Mouse (Mus musculus) kidney, embryonic 16.5 days (tissue): Measurements from ENCODE around the gene Map3k9. TPM values are rescaled to one million over a fixed set of nuclear protein-coding genes. Genes with fewer than 3 reads are reported as not detected.

Source experiments
- ATAC-seq: fragments of 200-750 bp; cut with Nextera tagmentation; 2 replicates; pipeline ENCODE4 v1.8.0; 2017; ENCODE audit warnings: moderate TSS enrichment; ENCODE audit not compliant: low FRiP score, low TSS enrichment
- H3K27ac ChIP-seq: fragments of 300-500 bp; sonication (generic); 2 replicates; pipeline ENCODE4 v1.5.1; 2014; ENCODE audit warnings: low read length
- H3K27me3 ChIP-seq: fragments of 300-500 bp; sonication (generic); 2 replicates; pipeline ENCODE4 v1.6.1; 2014; ENCODE audit warnings: low read length, control low read depth, mixed read lengths; ENCODE audit not compliant: insufficient read depth
- H3K36me3 ChIP-seq: fragments of 300-500 bp; sonication (generic); 2 replicates; pipeline ENCODE4 v1.6.1; 2014; ENCODE audit warnings: low read length, control low read depth, mixed read lengths; ENCODE audit not compliant: insufficient read depth
- H3K4me1 ChIP-seq: fragments of 300-500 bp; sonication (generic); 2 replicates; pipeline ENCODE4 v1.6.1; 2014; ENCODE audit warnings: low read length, control low read depth, mixed read lengths; ENCODE audit not compliant: insufficient read depth
- H3K4me2 ChIP-seq: fragments of 300-500 bp; sonication (generic); replicated peaks from 2 replicates; pipeline ENCODE4 v1.6.1; 2014; ENCODE audit warnings: low read depth, low read length
- H3K4me3 ChIP-seq: fragments of 300-500 bp; sonication (generic); 2 replicates; pipeline ENCODE4 v1.5.1; 2014; ENCODE audit warnings: mild to moderate bottlenecking, low read length
- H3K9ac ChIP-seq: fragments of 300-500 bp; sonication (generic); replicated peaks from 2 replicates; pipeline ENCODE4 v1.6.1; 2014; ENCODE audit warnings: low read length
- H3K9me3 ChIP-seq: fragments of 300-500 bp; sonication (generic); 2 replicates; pipeline ENCODE4 v1.6.1; 2016; ENCODE audit warnings: low read length, control low read depth
- WGBS: fragments of 180-500 bp; shearing (Covaris S2); extraction: QIAGEN DNeasy Blood & Tissue Kit; methylation state at CpG from one replicate; pipeline ENCODE4 v1.1.7; 2014; 5-methylcytosine and 5-hydroxymethylcytosine counted together
- polyA plus RNA-seq: library from polyadenylated mRNA; unstranded; fragments of >200 nt; fragmentation: Nextera tagmentation; extraction: Ambion mirVana; gene quantifications from 2 replicates; pipeline ENCODE4 v1.2.1, GENCODE M21; 2015

Map3k9 gene
- 0.73 and 0.97 TPM in 2 replicates for polyA plus RNA-seq

DNA sequence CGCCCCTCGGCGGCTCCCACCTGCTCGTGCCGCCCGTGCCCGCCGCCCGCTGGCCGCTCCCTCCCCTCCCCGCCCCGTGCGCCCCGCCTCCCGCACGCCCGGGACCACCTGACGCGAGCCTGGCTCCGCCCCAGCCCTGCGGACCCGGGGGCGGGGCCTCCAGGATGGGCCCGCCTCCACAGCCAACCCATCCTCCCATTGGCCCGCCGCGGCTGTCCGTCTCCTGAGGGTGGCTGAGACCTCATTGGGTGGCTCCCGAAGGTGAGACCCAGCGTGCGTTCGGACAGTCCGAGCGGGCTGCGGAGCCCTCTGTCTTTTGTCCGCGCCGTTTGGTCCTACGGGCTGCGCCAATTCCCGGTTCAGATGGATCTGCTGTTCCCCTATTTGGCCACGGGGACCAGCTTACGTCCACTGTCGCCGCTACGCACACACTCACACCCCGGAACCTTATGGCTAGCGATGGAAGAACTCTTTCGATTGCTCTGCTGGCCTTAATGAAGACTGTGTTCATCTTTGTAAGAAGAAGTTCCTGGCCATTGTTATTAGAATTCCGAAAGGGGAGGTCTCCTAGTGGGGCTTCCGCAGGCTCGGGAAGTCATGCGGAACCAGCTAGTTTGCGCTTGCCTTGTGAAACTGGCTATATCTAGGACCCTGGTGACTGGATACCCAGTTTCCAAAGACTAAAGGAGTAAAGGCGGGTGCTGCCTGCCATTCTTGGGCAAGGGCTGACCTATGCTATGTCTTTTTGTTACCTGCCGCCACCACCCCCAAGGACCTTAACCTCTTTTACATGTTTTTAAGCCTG is at the start of gene Map3k9:
Map3k9 (minus strand) TSS at position 71 of the 805 bp plus-strand sequence.
- ATAC-seq, result peak; percentile 99
- Histone ChIP-seq H3K4me3 (peak within 1 kb of the TSS; percentile 70), H3K4me2 (peak within 1 kb of the TSS; percentile 90), H3K4me1 (peaks cover 9% of the 10 kb centered on the region), H3K27me3 (peaks cover 35% of the 10 kb centered on the region), H3K9ac (peak within 1 kb of the TSS; percentile 75), H3K36me3 (no peaks in the 10 kb centered on the region), H3K27ac (peak within 1 kb of the TSS; percentile 88), H3K9me3 (no peaks in the 10 kb centered on the region)
- WGBS, result 1% methylated on average over 36 of the region's 56 CpGs

DNA sequence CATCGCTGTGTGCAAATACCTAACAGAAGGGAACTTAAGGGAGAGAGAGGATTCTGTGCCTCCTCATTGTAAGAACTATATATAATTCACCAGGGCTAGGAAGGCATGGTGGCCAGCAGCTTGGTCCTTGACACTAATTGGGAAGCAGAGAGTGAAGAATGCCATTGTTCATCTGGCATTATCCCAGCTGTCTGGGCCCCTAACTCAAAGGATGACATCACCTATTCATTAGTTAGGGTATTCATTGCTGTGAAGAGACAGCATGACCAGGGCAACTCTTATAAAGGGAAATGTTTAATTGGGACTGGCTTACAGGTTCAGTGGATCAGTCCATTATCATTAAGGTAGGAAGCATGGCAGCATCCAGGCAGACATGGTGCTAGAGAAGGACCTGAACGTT is 47.4 kb upstream of the Map3k9 start:
- Histone ChIP-seq H3K4me3 (no peak overlapping the region), H3K27me3 (no peaks in the 10 kb centered on the region), H3K4me1 (no peaks in the 10 kb centered on the region; the same call in 1 of the 2 replicates), H3K36me3 (no peaks in the 10 kb centered on the region), H3K9ac (no peak overlapping the region), H3K27ac (no peak overlapping the region), H3K4me2 (no peak overlapping the region), H3K9me3 (no peaks in the 10 kb centered on the region)
- no peak for ATAC-seq
- 92% methylated on average over 2 of the region's 2 CpGs for WGBS

DNA sequence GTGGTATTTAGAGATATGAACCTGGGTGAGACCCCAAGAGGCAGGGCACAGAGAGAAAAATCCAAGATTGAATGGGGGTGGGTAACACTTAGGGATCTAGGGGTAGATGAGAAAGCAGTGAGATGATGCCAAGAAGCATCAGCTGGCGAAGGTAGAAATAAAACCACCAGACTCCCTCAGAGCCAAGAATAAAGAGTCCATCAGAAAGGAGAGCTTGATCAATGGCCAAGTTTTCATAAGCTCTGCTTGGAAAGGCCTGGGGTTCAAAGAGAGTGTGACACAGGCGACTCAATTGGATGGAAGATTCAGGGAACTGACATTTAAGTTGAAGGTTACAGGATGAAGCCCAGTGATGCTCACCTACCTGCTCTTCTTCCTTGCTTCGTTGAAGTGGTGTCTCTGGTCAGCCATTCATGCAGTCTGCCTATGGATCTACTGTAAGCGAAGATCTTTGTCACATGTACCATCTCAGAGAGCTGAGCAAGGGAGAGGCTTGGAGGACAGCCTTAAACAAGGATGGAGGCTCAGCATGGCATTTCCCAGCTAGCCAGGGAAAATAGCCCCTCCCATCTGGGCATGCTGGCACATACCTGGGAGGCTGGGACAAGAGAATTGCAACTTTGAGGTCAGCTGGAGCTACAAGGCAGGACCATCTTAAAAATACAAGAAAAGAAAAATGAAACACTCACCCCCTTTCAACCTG is 42.0 kb upstream of the Map3k9 start:
- no peak for ATAC-seq

DNA sequence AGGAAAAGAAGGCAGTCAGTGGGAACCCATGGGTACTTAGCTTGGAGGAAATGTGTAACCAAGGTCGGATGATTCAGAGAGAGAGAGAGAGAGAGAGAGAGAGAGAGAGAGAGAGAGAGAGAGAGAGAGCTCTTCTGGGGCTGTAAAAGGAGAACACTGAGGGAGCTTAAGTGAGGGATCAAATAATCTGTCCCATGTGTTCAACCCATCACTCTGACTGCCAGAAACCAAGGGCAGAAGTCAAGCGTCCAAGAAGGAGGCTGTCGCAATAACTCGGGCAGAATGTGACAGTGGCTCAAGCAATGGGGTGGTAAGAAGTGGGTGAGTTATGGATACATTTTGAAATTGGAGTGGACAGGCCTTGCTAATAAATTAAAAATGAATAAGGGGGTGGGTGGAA is 41.2 kb upstream of the Map3k9 start:
- H3K9ac ChIP-seq, result no peak overlapping the region
- no peaks in the 10 kb centered on the region for H3K36me3 ChIP-seq
- H3K4me3 ChIP-seq, result no peak overlapping the region
- 57% methylated on average over 4 of the region's 4 CpGs for WGBS
- no peak for ATAC-seq
- H3K27ac ChIP-seq, result no peak overlapping the region
- H3K27me3 ChIP-seq, result no peaks in the 10 kb centered on the region
- H3K4me2 ChIP-seq, result no peak overlapping the region
- no peaks in the 10 kb centered on the region for H3K9me3 ChIP-seq
- no peaks in the 10 kb centered on the region for H3K4me1 ChIP-seq

More for the DNA sequence above, 42.0 kb upstream of the Map3k9 start:
- H3K27ac ChIP-seq, result no peak overlapping the region
- H3K9me3 ChIP-seq, result no peaks in the 10 kb centered on the region
- H3K36me3 ChIP-seq, result no peaks in the 10 kb centered on the region
- no peaks in the 10 kb centered on the region for H3K4me1 ChIP-seq
- no peak overlapping the region for H3K4me2 ChIP-seq
- H3K9ac ChIP-seq, result no peak overlapping the region
- WGBS, result 88% methylated on average over 4 of the region's 4 CpGs
- no peaks in the 10 kb centered on the region for H3K27me3 ChIP-seq
- H3K4me3 ChIP-seq, result no peak overlapping the region

DNA sequence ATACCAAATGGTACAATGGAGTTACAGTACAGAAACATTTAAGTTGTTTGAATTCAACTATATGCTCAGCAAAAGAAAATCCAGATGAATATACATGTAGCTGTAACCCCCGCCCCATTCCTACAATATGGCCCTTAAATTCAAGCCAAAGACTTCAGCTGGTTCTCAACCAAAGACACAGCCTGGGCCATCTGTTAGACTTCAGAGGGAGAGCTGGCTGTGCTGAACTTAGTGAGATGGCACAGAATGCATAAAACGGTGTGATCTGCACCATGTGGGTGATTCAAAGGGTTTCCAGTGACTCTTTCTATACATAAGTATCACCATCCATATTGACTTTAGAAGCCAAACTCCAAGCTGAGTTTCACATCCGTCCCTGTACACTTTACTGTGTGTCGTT is 39.7 kb upstream of the Map3k9 start:
- ATAC-seq, result no peak
- no peaks in the 10 kb centered on the region for H3K27me3 ChIP-seq
- peaks cover 7% of the 10 kb centered on the region; the same call in 1 of the 2 replicates for H3K4me1 ChIP-seq
- H3K9me3 ChIP-seq, result no peaks in the 10 kb centered on the region
- no peak overlapping the region for H3K4me2 ChIP-seq
- H3K4me3 ChIP-seq, result no peak overlapping the region
- H3K36me3 ChIP-seq, result no peaks in the 10 kb centered on the region
- no peak overlapping the region for H3K27ac ChIP-seq
- 86% methylated on average over 4 of the region's 4 CpGs for WGBS
- H3K9ac ChIP-seq, result no peak overlapping the region

DNA sequence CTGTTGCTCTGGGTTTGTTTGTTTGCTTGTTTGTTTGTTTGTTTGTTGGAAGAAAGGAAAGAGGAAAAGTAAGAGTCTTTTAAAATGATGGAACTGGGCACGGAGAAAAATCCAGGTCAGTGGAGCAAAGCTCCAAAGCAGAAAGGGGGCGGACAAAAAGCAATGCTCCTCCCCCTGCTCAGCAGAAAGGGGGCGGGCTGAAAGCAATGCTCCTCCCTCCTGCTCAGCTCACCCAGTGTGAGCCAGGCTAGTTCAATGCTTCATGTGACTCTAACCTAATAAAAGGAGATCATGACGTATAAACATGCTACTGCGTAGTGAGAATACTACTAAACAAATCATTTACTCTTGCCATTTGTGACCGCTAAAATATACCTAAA is 36.1 kb upstream of the Map3k9 start:
- H3K4me3 ChIP-seq, result peak overlapping the region; percentile 30
- H3K27ac ChIP-seq, result peak overlapping the region; percentile 86
- H3K9ac ChIP-seq, result no peak overlapping the region
- H3K4me2 ChIP-seq, result peak overlapping the region; percentile 53
- WGBS, result 52% methylated on average over 6 of the region's 6 CpGs
- no peaks in the 10 kb centered on the region for H3K9me3 ChIP-seq
- peaks cover 15% of the 10 kb centered on the region for H3K4me1 ChIP-seq
- no peaks in the 10 kb centered on the region for H3K27me3 ChIP-seq
- no peaks in the 10 kb centered on the region for H3K36me3 ChIP-seq
- ATAC-seq, result peak; percentile 82

DNA sequence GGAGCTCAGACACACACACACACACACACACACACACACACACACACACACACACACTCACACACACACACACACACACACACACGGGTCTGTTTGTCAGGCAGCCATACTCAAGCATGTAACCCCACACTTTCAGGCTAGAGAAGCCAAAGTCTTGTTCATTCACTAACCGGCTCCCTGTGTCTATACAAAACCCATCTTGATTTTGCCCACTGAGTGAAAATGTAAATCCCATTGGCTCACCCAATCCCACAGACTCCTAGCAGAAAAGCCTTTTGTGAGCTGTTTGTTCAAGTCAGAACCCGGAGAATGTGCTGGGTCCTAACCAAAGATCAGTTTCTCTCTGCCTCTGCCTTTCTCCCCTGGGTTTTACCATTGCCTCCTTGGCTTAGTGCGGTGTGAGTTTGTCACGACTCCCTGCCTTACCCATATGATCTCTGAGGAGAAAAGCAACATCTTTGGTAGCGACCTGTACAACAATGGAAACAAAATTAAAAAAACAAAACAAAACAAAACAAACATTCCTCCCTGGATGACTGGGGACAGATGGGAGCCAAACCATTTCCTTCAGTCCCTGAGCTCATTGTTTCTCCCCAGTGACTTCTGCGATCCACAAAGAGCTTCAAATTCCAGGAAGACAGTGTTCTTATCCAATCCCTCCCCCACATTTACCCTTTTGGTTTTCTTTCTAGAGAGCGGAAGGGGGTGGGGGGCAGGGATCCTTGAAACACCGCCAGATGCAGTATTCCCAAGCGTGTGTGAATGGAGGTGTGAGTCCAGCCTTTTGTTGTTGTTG is 35.6 kb upstream of the Map3k9 start:
- peak; percentile 78; the same call in 1 of the 2 replicates for ATAC-seq
- no peaks in the 10 kb centered on the region for H3K9me3 ChIP-seq
- H3K4me2 ChIP-seq, result peak overlapping the region; percentile 53
- no peaks in the 10 kb centered on the region for H3K27me3 ChIP-seq
- H3K9ac ChIP-seq, result 0 out of 2 replicates have a peak overlapping the region, but pooled peaks have one; percentile 22
- WGBS, result 18% methylated on average over 10 of the region's 10 CpGs
- peaks cover 15% of the 10 kb centered on the region for H3K4me1 ChIP-seq
- H3K4me3 ChIP-seq, result peak overlapping the region; percentile 30
- H3K27ac ChIP-seq, result peak overlapping the region; percentile 86
- H3K36me3 ChIP-seq, result no peaks in the 10 kb centered on the region

DNA sequence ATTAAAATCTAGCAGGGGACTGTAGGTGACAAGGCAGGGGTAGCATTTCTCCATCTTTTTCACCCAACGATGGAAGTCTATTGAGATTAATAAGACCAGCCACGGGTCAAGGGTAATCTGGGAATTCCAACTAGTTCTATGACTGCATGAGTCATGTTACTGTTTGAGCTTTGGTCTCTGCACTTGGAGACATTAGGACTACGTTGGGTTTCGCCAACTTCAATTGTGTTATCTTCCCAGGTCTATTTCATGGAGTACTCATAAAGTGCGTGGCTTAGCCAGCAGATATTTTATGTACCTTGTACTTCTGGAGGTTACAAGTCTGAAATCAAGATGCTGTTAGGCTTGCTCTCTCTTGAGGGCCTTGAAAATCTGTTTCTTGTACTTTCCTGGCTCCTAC is 33.8 kb upstream of the Map3k9 start:
- no peaks in the 10 kb centered on the region for H3K27me3 ChIP-seq
- 88% methylated on average over 5 of the region's 5 CpGs for WGBS
- H3K4me3 ChIP-seq, result no peak overlapping the region
- no peak overlapping the region for H3K27ac ChIP-seq
- H3K9ac ChIP-seq, result no peak overlapping the region
- peaks cover 15% of the 10 kb centered on the region for H3K4me1 ChIP-seq
- no peaks in the 10 kb centered on the region for H3K9me3 ChIP-seq
- ATAC-seq, result no peak
- no peak overlapping the region for H3K4me2 ChIP-seq
- no peaks in the 10 kb centered on the region for H3K36me3 ChIP-seq

DNA sequence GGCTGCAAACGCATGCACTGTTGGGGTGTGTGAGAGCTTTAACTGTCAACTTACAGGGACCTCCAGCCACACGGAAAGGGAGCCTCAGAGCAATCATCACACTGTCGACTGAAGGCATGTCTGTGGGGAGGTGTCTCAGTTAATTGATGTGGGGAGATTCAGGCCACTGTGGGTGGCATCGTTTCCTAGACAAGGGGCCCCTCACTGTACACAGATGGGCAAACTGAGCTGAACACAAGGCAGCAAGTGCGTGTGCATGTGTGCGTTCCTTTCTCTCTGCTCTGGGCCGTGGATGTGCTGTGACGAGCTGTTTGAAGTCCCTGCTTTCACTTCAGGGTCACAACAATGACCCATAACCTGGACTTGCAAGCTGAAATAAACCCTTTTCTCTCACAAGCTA is 29.4 kb upstream of the Map3k9 start:
- 33% methylated on average over 8 of the region's 8 CpGs for WGBS
- Histone ChIP-seq H3K36me3 (no peaks in the 10 kb centered on the region), H3K27ac (no peak overlapping the region), H3K9ac (no peak overlapping the region), H3K27me3 (no peaks in the 10 kb centered on the region), H3K4me1 (peaks cover 23% of the 10 kb centered on the region), H3K9me3 (no peaks in the 10 kb centered on the region), H3K4me2 (no peak overlapping the region), H3K4me3 (no peak overlapping the region)
- no peak for ATAC-seq
